Mouse (Mus musculus) left cerebral cortex, adult 8-10 months (tissue): ENCODE data around the gene Ddr1. TPM values are rescaled to one million over a fixed set of nuclear protein-coding genes. Genes with fewer than 3 reads are reported as not detected.

ENCODE experiments used
- DNase-seq, 2 experiments: peaks; one replicate each; pipeline ENCODE4 v3.0.0; 2022; ENCODE audit warnings: low spot score in 2 of 2
- total RNA-seq, 4 experiments: library from RNA; stranded (reverse); gene quantifications; 2 replicates each; pipeline ENCODE4 v1.2.4; 2022

Gene Ddr1
- total RNA-seq, 4 experiments from 2014 or later: 62.0 to 76.7 (median 65.9) TPM

- peak in 1 of 2 experiments; percentile 49 for DNase-seq
Measured at GRCm38 (mm10) chr17:35636363-35636762, 68.1 kb downstream of the Ddr1 start.

- peak; percentile 59 to 75 for DNase-seq
Measured at GRCm38 (mm10) chr17:35635699-35636111, 68.7 kb downstream of the Ddr1 start.

GRCm38 (mm10) chr17:35635202-35635601 is 69.2 kb downstream of the Ddr1 start:
- no peak for DNase-seq

- DNase-seq: peak in 1 of 2 experiments; percentile 74
Measured at GRCm38 (mm10) chr17:35633992-35634391, 70.4 kb downstream of the Ddr1 start.

Other genes with a start within 250 kb of the Ddr1 start
- under 1 TPM; 0.26 to 0.72 (median 0.38) TPM for gene H2-Q10, start 234.5 kb downstream of the Ddr1 start, total RNA-seq
- under 1 TPM in 1 of 4 experiments, not detected in 3; 0.27 TPM for gene Pou5f1, start 198.6 kb downstream of the Ddr1 start, total RNA-seq
- gene Tcf19, start 187.8 kb downstream of the Ddr1 start, total RNA-seq: 10 to 100 TPM in 3 of 4 experiments, 1 to 10 TPM in 1; 10.0 to 16.0 (median 13.3) TPM
- 10 to 100 TPM; 12.0 to 18.7 (median 13.8) TPM for gene Cchcr1, start 187.5 kb downstream of the Ddr1 start, total RNA-seq
- under 1 TPM in 1 of 4 experiments, not detected in 3; 0.41 TPM for gene Psors1c2, start 171.4 kb downstream of the Ddr1 start, total RNA-seq
- gene Cdsn, start 152.5 kb downstream of the Ddr1 start, total RNA-seq: 1 to 10 TPM in 3 of 4 experiments, under 1 TPM in 1; 1.00 to 1.6 (median 1.2) TPM
- gene 2300002M23Rik, start 137.2 kb downstream of the Ddr1 start, total RNA-seq: not detected
- gene Sfta2, start 103.1 kb downstream of the Ddr1 start, total RNA-seq: not detected
- gene Gm9573, start 78.0 kb downstream of the Ddr1 start, total RNA-seq: under 1 TPM in 1 of 4 experiments, not detected in 3; 0.07 TPM
- not detected for gene Mucl3, start 60.9 kb downstream of the Ddr1 start, total RNA-seq
- gene Vars2, start 37.0 kb downstream of the Ddr1 start, total RNA-seq: 10 to 100 TPM; 28.3 to 41.6 (median 38.0) TPM
- 10 to 100 TPM; 27.6 to 36.9 (median 31.2) TPM for gene Gtf2h4, start 30.9 kb downstream of the Ddr1 start, total RNA-seq
- 10 to 100 TPM; 11.1 to 17.3 (median 15.2) TPM for gene Ier3, start 117.1 kb upstream of the Ddr1 start, total RNA-seq
- gene Flot1, start 118.6 kb upstream of the Ddr1 start, total RNA-seq: 100 to 1,000 TPM; 118 to 151 (median 137) TPM
- 100 to 1,000 TPM; 430 to 459 (median 451) TPM for gene Tubb5, start 133.7 kb upstream of the Ddr1 start, total RNA-seq
- 10 to 100 TPM; 13.8 to 21.2 (median 18.2) TPM for gene Mdc1, start 136.9 kb upstream of the Ddr1 start, total RNA-seq
- 1 to 10 TPM; 2.6 to 3.4 (median 3.0) TPM for gene Nrm, start 156.7 kb upstream of the Ddr1 start, total RNA-seq
- 10 to 100 TPM in 2 of 4 experiments, 1 to 10 TPM in 2; 9.1 to 15.0 (median 10.9) TPM for gene Ppp1r18, start 161.0 kb upstream of the Ddr1 start, total RNA-seq
- 10 to 100 TPM; 28.1 to 30.6 (median 29.0) TPM for gene Dhx16, start 175.2 kb upstream of the Ddr1 start, total RNA-seq
- gene 2310061I04Rik, start 192.8 kb upstream of the Ddr1 start, total RNA-seq: 10 to 100 TPM; 40.3 to 63.3 (median 51.9) TPM
- 10 to 100 TPM; 52.5 to 57.0 (median 53.1) TPM for gene Atat1, start 205.5 kb upstream of the Ddr1 start, total RNA-seq
- gene Mrps18b, start 211.8 kb upstream of the Ddr1 start, total RNA-seq: 10 to 100 TPM; 42.6 to 48.7 (median 47.6) TPM
- 10 to 100 TPM; 61.5 to 70.4 (median 63.2) TPM for gene Ppp1r10, start 211.8 kb upstream of the Ddr1 start, total RNA-seq